8 mouse cellular contexts compared by ENCODE assay signal in the genomic region with DNA sequence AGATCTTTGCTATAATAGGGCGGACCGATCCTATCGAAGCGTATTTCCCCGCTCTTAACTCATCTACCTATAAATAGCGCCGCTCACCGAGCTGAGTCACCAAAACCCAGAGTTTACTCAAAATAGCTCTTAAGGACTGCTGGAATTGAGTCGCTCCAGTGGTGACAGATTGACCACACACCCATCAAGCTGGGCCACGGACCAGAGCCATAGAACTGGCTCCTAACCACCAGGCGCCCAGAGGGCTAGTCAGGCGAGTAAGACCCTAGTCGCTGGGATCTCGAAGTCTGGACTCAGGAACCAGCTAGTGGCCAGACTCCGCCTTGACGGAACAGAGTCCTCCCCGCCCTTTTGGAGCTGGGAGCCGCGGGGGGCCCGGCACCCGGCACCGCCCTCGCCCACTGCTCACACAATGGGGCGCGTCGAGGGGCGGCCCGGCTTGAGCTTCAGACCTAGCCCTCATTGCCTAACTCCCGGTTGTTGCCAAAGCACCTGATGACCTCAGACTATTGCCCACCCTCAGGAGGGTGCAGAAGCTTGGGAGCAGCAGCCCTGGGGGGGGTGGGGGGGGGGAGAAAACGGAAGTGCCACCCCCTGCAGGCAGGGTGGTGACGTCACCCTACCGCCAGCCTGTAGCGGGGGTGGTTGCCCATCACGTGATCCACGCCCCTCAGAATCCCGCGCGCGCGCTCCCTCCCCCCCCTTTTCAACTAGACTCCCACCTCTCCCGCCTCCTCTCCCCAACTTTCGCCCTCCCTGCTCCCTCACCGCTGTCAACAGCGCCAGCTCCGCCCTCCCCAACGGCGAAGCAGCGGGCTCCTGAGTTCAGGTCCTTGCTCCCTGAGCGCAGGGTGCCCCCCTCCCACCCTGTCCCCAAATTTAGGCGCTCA.
DNase-seq lines count a peak whose midpoint lies in the region; ATAC-seq and TF ChIP-seq lines count a peak whose summit lies in the region.

No protein-coding gene starts in this region.

- H3K27ac ChIP-seq in hindbrain, embryonic 10.5 days = peak overlapping the region; percentile 97
- peak overlapping the region; percentile 98 for H3K27ac ChIP-seq in lung, postnatal 0 days (ENCODE audit: low read length)

- H3K36me3 ChIP-seq in hindbrain, embryonic 10.5 days = no peaks in the 10 kb centered on the region
- H3K36me3 ChIP-seq in lung, postnatal 0 days (ENCODE audit: insufficient read depth, low read length) = no peaks in the 10 kb centered on the region

- WGBS in hindbrain, embryonic 10.5 days = under 1% methylated on average over 49 of the region's 50 CpGs
- WGBS in lung, postnatal 0 days = under 1% methylated on average over 44 of the region's 50 CpGs

- H3K27me3 ChIP-seq in hindbrain, embryonic 10.5 days (ENCODE audit: insufficient read depth, poor library complexity, severe bottlenecking) = peaks cover 43% of the 10 kb centered on the region
- no peaks in the 10 kb centered on the region; the same call in 1 of the 2 replicates for H3K27me3 ChIP-seq in lung, postnatal 0 days (replicated peaks; ENCODE audit: insufficient read depth, low read length)

- DNase-seq in NIH3T3 (ENCODE audit: low read depth) = peak; percentile 95
- peak; percentile 88 for DNase-seq in cerebellum, adult 9-10 months
- DNase-seq in hindbrain, embryonic 10.5 days (ENCODE audit: low spot score) = peak; percentile 94
- peak; percentile 85 to 92 for DNase-seq in layer of hippocampus, postnatal 10 days (ENCODE audit: low spot score in 2 of 2)
- peak; percentile 98 for DNase-seq in lung, postnatal 0 days (ENCODE audit: low spot score)
- DNase-seq in ovary, postnatal 36 days (ENCODE audit: low spot score) = peak; percentile 85
- DNase-seq in thymus, postnatal 14 days = peak; percentile 94

- no peaks in the 10 kb centered on the region for H3K9me3 ChIP-seq in hindbrain, embryonic 10.5 days
- no peaks in the 10 kb centered on the region for H3K9me3 ChIP-seq in lung, postnatal 0 days (ENCODE audit: low read length)

- peak overlapping the region; percentile 94 for H3K9ac ChIP-seq in lung, postnatal 0 days (replicated peaks; ENCODE audit: low read depth)

- ATAC-seq in frontal cortex, adult (ENCODE audit: low TSS enrichment) = peak; percentile 53
- peak; percentile 66 for ATAC-seq in lung, postnatal 0 days

- TF ChIP-seq EP300 in lung, postnatal 0 days (IDR thresholded peaks at IDR 0.05) = peak; percentile 61

- peak overlapping the region; percentile 99 for H3K4me2 ChIP-seq in lung, postnatal 0 days (replicated peaks; ENCODE audit: low read depth, low read length)

- peak; percentile 38 for TF ChIP-seq CTCF in lung, postnatal 0 days (IDR thresholded peaks at IDR 0.05)

- H3K4me1 ChIP-seq in hindbrain, embryonic 10.5 days (replicated peaks) = peaks cover 46% of the 10 kb centered on the region
- H3K4me1 ChIP-seq in lung, postnatal 0 days (ENCODE audit: insufficient read depth, low read depth, low read length) = peaks cover 6% of the 10 kb centered on the region; the same call in 1 of the 2 replicates

- peak overlapping the region; percentile 78 for H3K4me3 ChIP-seq in hindbrain, embryonic 10.5 days
- peak overlapping the region; percentile 91 for H3K4me3 ChIP-seq in lung, postnatal 0 days (ENCODE audit: low read depth, low read length)

Comparison
In these comparisons a context has a peak if more than half of its experiments do, and no peak if none do; other contexts are left out.
1. Peak in every context shown above with its lines: DNase-seq, ATAC-seq, H3K4me3 ChIP-seq and H3K27ac ChIP-seq.